Mouse (Mus musculus): ENCODE measurements around the gene Myo7a.

Myo7a gene

DNA sequence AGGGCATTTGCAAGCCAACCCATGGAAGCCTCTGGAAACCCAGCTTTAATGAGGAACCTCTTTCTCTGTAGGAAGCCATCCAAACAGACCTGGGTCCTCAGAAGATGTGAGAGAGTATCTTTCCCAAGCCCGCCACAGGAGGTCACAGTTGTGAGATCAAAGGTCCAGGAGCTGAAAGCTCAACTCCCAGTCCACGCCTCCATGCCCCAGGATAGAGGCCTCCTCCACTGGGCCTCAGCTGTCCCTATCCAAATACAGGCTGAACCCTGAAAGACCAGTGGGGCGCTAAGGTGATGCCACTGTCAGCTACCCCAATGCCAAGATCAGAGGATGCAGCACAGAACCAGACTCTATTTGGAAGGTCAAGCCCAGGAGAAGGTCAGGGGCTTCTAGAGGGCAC is 23.3 kb upstream of the Myo7a start:
- no peak for DNase-seq (ENCODE audit: low read depth, low spot score)

DNA sequence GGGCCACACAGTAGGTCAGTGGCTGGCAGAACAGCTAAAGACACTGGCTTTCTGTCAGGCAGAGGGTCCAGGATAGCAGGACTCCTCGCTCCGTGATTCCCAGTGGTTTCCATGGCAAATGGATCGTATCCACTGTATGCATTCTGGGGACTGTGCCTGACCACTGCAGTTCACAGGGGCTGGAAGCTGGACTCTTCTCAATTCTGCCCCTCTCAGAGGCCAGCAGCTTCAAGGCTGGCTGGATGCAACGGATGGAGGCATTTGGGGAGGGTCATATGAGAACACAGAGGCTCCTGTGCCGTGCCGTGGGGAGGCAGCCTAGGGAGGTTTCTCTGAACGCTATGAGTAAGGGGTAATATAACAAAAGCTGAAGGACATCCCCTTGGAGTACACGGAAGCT is 22.9 kb upstream of the Myo7a start:
- no peak for DNase-seq (ENCODE audit: low read depth, low spot score)

DNA sequence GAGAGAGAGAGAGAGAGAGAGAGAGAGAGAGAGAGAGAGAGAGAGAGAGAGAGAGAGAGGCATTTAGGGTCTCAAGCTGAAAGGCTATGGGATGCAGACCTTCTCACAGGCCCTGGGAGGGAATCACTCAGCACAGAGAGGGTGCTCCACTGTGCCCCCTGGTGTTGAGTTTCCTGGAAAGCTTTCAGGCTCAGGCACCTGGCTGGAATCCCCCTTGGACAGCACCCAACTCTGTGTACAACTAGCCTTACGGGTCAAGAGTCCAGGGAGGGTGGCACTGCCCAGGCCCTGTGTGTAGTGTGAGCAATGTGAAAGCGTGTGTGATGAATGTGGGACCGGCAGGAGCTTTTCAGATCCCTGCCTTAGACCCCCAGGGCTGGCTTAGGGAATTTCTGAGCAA is 21.9 kb upstream of the Myo7a start:
- DNase-seq (ENCODE audit: low read depth, low spot score): peak; percentile 39

- no peak for DNase-seq (ENCODE audit: low read depth, low spot score)
These were observed 21.3 kb upstream of the Myo7a start for GRCm38 (mm10) chr7:98140597-98140996.

DNA sequence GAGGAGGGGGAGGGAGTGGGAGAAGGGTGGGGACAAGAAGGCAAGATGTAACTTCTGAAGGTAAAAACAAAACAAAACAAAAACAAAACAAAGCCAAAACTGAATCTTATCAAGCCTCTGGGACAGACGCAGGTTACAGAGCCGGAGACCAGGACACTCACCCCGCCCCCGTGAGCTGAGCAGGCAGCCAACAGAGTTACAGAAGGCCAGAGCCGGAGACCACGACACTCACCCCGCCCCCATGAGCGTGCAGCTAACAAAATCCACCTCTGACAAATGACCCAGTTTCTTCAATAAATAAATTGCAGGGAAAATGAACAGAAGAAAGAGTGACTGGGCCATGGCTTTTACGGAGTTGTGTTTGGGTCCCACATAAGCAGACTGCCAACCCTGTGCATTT is 19.9 kb upstream of the Myo7a start:
- no peak for DNase-seq (ENCODE audit: low read depth, low spot score)

- DNase-seq (ENCODE audit: low read depth, low spot score): no peak
These were observed 18.7 kb upstream of the Myo7a start for GRCm38 (mm10) chr7:98137995-98138394.

GRCm38 (mm10) chr7:98137583-98137982 is 18.3 kb upstream of the Myo7a start:
- DNase-seq (ENCODE audit: low read depth, low spot score): no peak

DNA sequence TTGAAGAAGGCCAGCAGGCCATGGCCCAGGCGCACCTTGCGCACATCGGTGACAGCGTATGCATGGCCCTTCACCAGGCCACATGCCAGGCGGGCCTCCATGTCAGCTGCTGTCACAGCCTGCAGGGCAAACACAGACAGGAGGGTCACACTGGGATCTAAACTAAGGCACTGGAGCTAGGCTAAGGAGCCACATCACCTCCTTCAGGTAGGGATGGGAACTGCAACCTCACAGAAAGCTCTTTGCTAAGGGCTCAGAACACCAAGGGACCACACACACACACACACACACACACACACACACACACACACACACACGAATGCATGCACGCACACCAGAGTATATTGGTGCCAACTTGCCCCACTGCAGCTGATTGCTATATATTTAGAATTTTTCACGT is 12.4 kb upstream of the Myo7a start:
- peak; percentile 15 for DNase-seq (ENCODE audit: low read depth, low spot score)

- peak; percentile 55 for DNase-seq (ENCODE audit: low read depth, low spot score)
These were observed 6.1 kb upstream of the Myo7a start for GRCm38 (mm10) chr7:98125473-98125872.

DNA sequence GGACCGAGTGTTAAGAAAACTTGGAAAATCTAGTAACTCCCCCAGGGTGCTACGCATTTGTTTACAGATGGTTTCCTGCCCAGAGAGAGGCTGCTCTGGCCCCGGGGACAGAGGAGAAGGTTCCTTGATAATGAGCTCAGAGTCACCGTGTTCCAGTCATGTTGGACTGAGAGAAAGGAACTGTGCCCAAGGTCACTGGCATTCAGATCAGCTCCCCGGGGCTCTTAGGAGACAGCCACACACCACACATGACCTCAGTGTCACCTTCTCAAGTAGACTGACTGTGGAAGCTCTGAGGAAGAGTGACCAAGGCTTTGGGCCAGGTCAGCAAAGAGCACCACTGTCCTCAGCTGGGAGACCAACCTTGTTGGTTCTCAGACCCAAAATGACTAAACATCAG is 5.4 kb upstream of the Myo7a start:
- DNase-seq (ENCODE audit: low read depth, low spot score): no peak

- no peak for DNase-seq (ENCODE audit: low read depth, low spot score)
These were observed 2.3 kb upstream of the Myo7a start for GRCm38 (mm10) chr7:98121673-98122072.

- DNase-seq (ENCODE audit: low read depth, low spot score): no peak
These were observed 1.9 kb upstream of the Myo7a start for GRCm38 (mm10) chr7:98121241-98121640.

- peak; percentile 77 for DNase-seq (ENCODE audit: low read depth, low spot score)
These were observed 1.0 kb upstream of the Myo7a start for GRCm38 (mm10) chr7:98120325-98120724.

DNA sequence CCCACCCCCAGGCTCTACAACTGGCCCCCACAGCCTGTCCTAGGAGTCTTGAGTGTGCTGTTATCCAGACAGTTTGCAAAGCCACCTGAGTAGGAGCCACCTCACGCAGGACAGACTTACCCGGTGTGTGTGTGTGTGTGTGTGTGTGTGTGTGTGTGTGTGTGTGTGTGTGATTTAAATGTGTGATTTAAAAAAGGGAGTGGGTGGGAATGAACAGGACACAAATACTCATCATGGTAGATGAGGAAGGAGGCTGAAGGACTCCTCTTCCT is 573 bp upstream of the Myo7a start:
- no peak for DNase-seq (ENCODE audit: low read depth, low spot score)

- DNase-seq (ENCODE audit: low read depth, low spot score): no peak
These were observed 2.2 kb downstream of the Myo7a start for GRCm38 (mm10) chr7:98117012-98117660.

- no peak for DNase-seq (ENCODE audit: low read depth, low spot score)
These were observed 4.7 kb downstream of the Myo7a start for GRCm38 (mm10) chr7:98114656-98115055.

DNA sequence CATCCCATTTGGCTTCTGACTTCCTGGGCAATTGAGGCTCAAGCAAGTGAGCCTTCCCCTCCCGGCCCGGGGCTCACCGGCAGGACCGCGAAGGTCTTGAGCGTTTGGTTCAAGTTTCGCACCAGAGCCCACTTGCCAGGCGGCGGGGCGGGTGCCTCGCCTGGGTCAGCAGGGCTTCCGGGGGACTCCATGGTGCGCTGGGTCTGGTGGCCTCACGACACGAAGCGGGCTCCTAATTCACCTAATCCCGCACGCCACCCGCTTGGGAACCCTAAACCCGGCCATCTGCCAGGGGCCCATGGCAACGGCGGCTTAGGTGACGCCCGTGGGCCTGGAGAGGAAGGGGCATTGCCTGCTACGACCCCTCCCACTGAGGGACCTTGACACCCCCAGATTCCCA is 8.1 kb downstream of the Myo7a start:
- DNase-seq (ENCODE audit: low read depth, low spot score): no peak

DNA sequence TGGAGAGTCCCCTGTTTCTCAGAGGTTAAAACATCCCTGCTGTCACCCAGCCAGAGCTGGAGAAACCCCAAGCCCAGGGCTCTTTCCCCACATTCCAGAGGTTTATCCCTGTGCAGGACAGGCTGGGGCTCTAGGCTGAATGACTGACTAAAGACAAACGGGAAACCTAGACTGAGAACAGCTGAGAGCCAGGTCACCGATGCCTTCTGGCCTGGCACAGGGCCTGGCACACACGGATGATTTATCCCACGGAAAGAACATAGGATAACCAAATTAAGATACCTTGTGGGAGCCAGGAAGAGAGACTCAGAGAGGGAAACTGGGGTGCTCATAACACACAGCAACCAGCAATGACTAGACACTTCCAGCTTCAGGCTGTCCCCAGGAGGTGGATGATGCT is 9.6 kb downstream of the Myo7a start:
- no peak for DNase-seq (ENCODE audit: low read depth, low spot score)

DNA sequence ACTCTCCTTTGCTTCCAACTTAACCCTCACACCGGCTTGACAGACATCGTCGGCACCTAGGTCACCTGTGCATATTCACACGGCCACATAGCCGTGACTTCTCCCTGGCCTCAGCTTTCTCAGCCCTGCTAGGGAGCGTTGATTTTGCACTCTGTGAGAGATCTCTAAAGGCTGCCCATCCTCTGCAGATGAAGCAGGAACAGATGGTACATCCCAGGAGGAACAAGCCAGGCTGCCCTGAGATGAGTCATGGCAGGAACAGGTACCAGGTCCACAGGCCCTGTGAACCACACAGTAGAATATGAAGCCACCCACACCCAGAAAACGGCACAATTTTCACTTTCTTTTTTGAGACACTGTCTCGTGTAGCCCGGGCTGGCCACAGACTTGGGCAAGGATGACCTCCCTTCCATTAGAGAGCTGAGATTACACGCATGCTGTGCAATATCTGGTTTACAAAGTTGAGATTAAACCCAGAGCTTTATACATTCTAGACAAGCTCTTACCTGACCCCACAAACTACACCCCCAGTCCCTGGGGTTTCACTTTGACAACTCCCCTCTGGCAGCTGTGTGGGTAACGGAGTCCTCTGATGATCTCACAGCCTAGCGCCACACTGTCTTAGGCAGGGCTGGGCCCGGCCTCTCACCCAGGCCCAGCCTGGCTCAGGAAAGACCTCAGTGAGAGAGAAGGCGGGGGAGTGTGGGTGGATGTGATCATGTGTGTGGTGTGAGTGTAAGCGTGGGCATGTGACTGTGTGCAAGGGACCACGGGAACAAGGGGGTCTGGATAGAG is 10.5 kb downstream of the Myo7a start:
- peak; percentile 53 for DNase-seq (ENCODE audit: low read depth, low spot score)

- DNase-seq (ENCODE audit: low read depth, low spot score): no peak
These were observed 13.1 kb downstream of the Myo7a start for GRCm38 (mm10) chr7:98106272-98106671.

GRCm38 (mm10) chr7:98104481-98105435 is 14.6 kb downstream of the Myo7a start:
- DNase-seq (ENCODE audit: low read depth, low spot score): no peak

- no peak for DNase-seq (ENCODE audit: low read depth, low spot score)
These were observed 15.4 kb downstream of the Myo7a start for GRCm38 (mm10) chr7:98103942-98104292.
